Mouse (Mus musculus) midbrain, embryonic 15.5 days (tissue): ENCODE measurements around the gene Ptges3l. TPM values are rescaled to one million over a fixed set of nuclear protein-coding genes. Genes with fewer than 3 reads are reported as not detected.
A peak's percentile ranks its signal among the peaks of the same experiment; 100 is the strongest.
"Not testable (repeated sequence)": the region's sequence is repeated elsewhere in the genome, so short reads cannot be mapped to it uniquely, and the experiment has no call there.

Source experiments
- ATAC-seq: fragments of 200-750 bp; cut with Nextera tagmentation; replicated peaks from 2 replicates; pipeline ENCODE4 v1.8.0; 2017; ENCODE audit warnings: moderate TSS enrichment
- H3K27ac ChIP-seq: fragments of 300-500 bp; sonication (generic); 2 replicates; pipeline ENCODE4 v1.5.1; 2015; ENCODE audit warnings: mild to moderate bottlenecking, inconsistent platforms
- H3K27me3 ChIP-seq: fragments of 300-500 bp; sonication (generic); replicated peaks from 2 replicates; pipeline ENCODE4 v1.6.1; 2015; ENCODE audit warnings: inconsistent platforms
- H3K36me3 ChIP-seq: fragments of 300-500 bp; sonication (generic); replicated peaks from 2 replicates; pipeline ENCODE4 v1.6.1; 2015; ENCODE audit warnings: inconsistent platforms
- H3K4me1 ChIP-seq: fragments of 300-500 bp; sonication (generic); 2 replicates; pipeline ENCODE4 v1.6.1; 2015; ENCODE audit warnings: inconsistent platforms
- H3K4me2 ChIP-seq: fragments of 300-500 bp; sonication (generic); 2 replicates; pipeline ENCODE4 v1.6.1; 2015; ENCODE audit warnings: inconsistent platforms, mild to moderate bottlenecking, moderate library complexity
- H3K4me3 ChIP-seq: fragments of 300-500 bp; sonication (generic); 2 replicates; pipeline ENCODE4 v1.5.1; 2015; ENCODE audit warnings: mild to moderate bottlenecking, inconsistent platforms
- H3K9ac ChIP-seq: fragments of 300-500 bp; sonication (generic); 2 replicates; pipeline ENCODE4 v1.6.1; 2015; ENCODE audit warnings: mild to moderate bottlenecking, inconsistent platforms
- H3K9me3 ChIP-seq: fragments of 300-500 bp; sonication (generic); 2 replicates; pipeline ENCODE4 v1.6.1; 2016; ENCODE audit warnings: inconsistent platforms
- WGBS: fragments of 180-500 bp; shearing (Covaris S2); methylation state at CpG from one replicate; pipeline ENCODE4 v1.1.7; 2015; ENCODE audit warnings: mixed read lengths; 5-methylcytosine and 5-hydroxymethylcytosine counted together
- polyA plus RNA-seq: library from polyadenylated mRNA; unstranded; fragments of >200 nt; fragmentation: Nextera tagmentation; extraction: Ambion mirVana; gene quantifications from 2 replicates; pipeline ENCODE4 v1.2.1, GENCODE M21; 2015

The Ptges3l gene
- polyA plus RNA-seq, 1 experiment from 2014 or later = 2.0 TPM

DNA sequence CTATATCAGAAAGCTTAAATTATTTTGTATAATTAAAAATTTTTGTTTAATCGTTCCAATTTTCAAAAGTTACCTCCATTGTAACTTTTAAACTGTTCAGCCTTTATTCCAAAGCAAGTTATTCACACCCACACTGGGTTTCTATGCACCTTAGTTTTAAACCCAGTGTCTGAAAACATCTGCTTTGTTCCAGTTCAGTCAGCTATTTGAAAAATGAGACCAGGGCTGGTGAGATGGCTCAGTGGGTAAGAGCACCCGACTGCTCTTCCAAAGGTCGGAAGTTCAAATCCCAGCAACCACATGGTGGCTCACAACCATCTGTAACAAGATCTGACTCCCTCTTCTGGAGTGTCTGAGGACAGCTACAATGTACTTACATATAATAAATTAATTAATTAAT lies 12.9 kb upstream of the Ptges3l start:
- peaks cover 27% of the 10 kb centered on the region for H3K36me3 ChIP-seq
- H3K27me3 ChIP-seq, H3K4me3 ChIP-seq, H3K9ac ChIP-seq, H3K4me2 ChIP-seq, H3K27ac ChIP-seq, H3K4me1 ChIP-seq, ATAC-seq, H3K9me3 ChIP-seq: not testable (repeated sequence)
- WGBS = 55% methylated on average over 3 of the region's 3 CpGs

DNA sequence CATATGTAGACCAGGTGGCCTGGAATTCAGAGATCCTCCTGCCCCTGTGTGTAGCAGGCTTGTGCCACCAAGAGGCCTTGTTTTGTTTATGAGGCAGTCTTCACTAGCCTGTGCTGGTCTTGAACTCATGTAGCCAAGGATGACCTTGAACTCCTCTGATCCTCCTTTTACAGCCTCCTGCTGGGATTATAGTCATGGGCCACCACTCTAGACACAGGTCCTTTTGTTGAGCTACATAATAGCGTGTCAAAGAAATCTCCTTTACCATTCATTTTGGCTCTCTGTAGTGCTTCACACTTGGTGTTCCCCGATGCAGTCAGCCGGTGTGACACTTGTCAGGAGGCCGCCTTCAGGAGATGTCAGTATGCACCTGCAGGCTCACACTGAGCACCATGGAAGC lies 11.8 kb upstream of the Ptges3l start:
- H3K27ac ChIP-seq = no peak overlapping the region
- H3K27me3 ChIP-seq = no peaks in the 10 kb centered on the region
- H3K4me3 ChIP-seq = no peak overlapping the region
- no peaks in the 10 kb centered on the region for H3K9me3 ChIP-seq
- ATAC-seq = no peak
- 37% methylated on average over 4 of the region's 4 CpGs for WGBS
- H3K9ac ChIP-seq = no peak overlapping the region
- H3K36me3 ChIP-seq = peaks cover 34% of the 10 kb centered on the region
- H3K4me1 ChIP-seq = no peaks in the 10 kb centered on the region
- no peak overlapping the region for H3K4me2 ChIP-seq

DNA sequence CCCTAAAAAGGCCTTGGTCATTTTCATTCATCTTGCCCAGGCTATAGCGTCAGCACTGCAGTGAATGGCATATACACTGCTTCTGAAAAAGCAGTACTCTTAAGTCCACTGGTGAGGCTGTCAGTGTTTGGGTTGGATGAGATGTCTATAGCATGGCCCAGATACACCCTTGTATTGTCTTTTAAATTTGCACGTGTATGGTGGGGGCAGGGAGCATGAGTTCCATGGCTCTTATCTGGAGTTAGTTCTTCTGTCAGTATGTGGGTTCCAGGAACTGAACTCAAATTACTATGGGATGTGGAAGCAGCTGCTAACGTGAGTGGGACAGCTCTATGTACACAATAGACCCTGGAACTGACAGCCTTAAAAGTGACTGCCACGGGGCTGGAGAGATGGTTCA lies 10.7 kb upstream of the Ptges3l start:
- H3K27me3 ChIP-seq = no peaks in the 10 kb centered on the region
- no peak for ATAC-seq
- no peak overlapping the region for H3K4me3 ChIP-seq
- WGBS = 87% methylated on average over 4 of the region's 4 CpGs
- no peak overlapping the region for H3K4me2 ChIP-seq
- no peaks in the 10 kb centered on the region for H3K9me3 ChIP-seq
- no peak overlapping the region for H3K27ac ChIP-seq
- no peak overlapping the region for H3K9ac ChIP-seq
- no peaks in the 10 kb centered on the region for H3K4me1 ChIP-seq
- H3K36me3 ChIP-seq = peaks cover 43% of the 10 kb centered on the region

DNA sequence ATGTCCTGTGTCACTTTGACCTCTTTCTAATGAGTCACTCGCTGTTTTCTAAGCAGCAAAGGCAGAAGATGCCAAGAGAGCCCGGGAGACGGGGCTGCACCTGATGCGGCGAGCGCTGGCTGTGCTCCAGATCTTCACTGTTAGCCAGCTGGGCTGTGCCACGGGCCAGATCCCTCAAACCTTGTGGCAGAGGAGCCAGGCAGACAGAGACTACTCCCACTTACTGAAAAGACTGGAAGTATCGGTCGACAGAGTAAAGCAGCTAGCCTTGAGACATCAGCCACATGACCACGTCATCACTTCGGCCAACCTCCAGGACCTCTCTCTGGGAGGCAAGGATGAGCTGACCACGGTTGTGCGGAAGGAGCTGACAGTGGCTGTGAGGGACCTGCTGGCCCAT lies 8.3 kb upstream of the Ptges3l start:
- no peak overlapping the region for H3K4me3 ChIP-seq
- H3K27ac ChIP-seq = no peak overlapping the region
- no peak overlapping the region for H3K4me2 ChIP-seq
- no peak overlapping the region for H3K9ac ChIP-seq
- ATAC-seq = no peak
- 88% methylated on average over 13 of the region's 13 CpGs for WGBS
- H3K9me3 ChIP-seq = no peaks in the 10 kb centered on the region
- H3K4me1 ChIP-seq = no peaks in the 10 kb centered on the region
- peaks cover 48% of the 10 kb centered on the region for H3K36me3 ChIP-seq
- H3K27me3 ChIP-seq = no peaks in the 10 kb centered on the region

DNA sequence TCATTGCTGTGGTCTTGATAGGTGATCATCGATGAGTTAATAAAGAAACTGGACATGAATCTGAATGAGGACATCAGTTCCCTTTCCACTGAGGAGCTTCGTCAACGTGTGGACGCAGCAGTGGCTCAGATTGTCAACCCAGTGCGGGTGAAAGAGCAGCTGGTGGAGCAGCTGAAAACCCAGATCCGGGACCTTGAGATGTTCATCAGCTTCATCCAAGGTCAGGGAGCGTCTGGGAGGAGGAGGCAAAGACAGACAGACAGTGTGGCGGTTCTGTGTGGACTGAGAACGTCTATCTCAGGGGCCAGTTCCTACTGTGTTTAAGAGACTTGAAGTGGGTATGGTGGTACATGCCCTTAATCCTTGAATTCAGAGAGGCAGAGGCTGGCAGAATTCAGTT lies 6.2 kb upstream of the Ptges3l start:
- no peak overlapping the region for H3K9ac ChIP-seq
- peaks cover 48% of the 10 kb centered on the region for H3K36me3 ChIP-seq
- no peak overlapping the region for H3K4me3 ChIP-seq
- ATAC-seq = no peak
- H3K27me3 ChIP-seq = no peaks in the 10 kb centered on the region
- peaks cover 12% of the 10 kb centered on the region for H3K4me1 ChIP-seq
- H3K4me2 ChIP-seq = no peak overlapping the region
- no peak overlapping the region for H3K27ac ChIP-seq
- no peaks in the 10 kb centered on the region for H3K9me3 ChIP-seq
- WGBS = 93% methylated on average over 9 of the region's 9 CpGs

DNA sequence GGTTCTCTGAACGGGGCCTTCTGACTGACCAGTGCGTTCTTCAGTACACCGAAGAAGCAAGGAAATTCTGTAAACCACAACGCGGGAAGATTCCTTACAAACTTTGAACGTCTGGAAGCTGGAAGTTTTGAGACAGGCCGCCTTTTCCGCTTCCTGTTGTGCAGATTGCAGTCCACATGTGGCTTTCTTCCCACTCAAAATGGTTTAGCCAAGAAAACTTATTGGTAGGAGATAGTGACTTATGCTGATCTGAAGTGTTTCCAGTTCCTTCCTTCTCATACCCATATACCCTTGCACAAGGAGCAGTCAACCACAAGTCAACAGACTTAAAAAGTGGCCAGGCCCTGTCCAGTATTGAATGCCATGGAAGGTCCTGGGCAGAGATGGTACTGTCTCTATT lies 1.0 kb upstream of the Ptges3l start:
- H3K9ac ChIP-seq = peak overlapping the region; percentile 74
- peaks cover 31% of the 10 kb centered on the region for H3K4me1 ChIP-seq
- ATAC-seq = no peak
- H3K36me3 ChIP-seq = peaks cover 7% of the 10 kb centered on the region
- H3K27me3 ChIP-seq = no peaks in the 10 kb centered on the region
- H3K4me3 ChIP-seq = peak overlapping the region; percentile 86
- WGBS = 69% methylated on average over 8 of the region's 8 CpGs
- no peaks in the 10 kb centered on the region for H3K9me3 ChIP-seq
- H3K27ac ChIP-seq = 0 out of 2 replicates have a peak overlapping the region, but pooled peaks have one; percentile 91
- H3K4me2 ChIP-seq = peak overlapping the region; percentile 81

- Histone ChIP-seq H3K4me2 (peak within 1 kb of the TSS; percentile 81), H3K27me3 (no peaks in the 10 kb centered on the region), H3K36me3 (no peaks in the 10 kb centered on the region), H3K9me3 (no peaks in the 10 kb centered on the region), H3K27ac (peak within 1 kb of the TSS; percentile 91), H3K9ac (peak within 1 kb of the TSS; percentile 74), H3K4me3 (peak within 1 kb of the TSS; percentile 86), H3K4me1 (peaks cover 31% of the 10 kb centered on the region)
- ATAC-seq = peak; percentile 48
- 7% methylated on average over 23 of the region's 23 CpGs for WGBS
Measured at GRCm38 (mm10) chr11:101424105-101424851, 855 bp downstream of the Ptges3l start, which contains the start of gene Gm27029. Gene Gm27029, minus strand, starts transcription at chr11:101424796.

DNA sequence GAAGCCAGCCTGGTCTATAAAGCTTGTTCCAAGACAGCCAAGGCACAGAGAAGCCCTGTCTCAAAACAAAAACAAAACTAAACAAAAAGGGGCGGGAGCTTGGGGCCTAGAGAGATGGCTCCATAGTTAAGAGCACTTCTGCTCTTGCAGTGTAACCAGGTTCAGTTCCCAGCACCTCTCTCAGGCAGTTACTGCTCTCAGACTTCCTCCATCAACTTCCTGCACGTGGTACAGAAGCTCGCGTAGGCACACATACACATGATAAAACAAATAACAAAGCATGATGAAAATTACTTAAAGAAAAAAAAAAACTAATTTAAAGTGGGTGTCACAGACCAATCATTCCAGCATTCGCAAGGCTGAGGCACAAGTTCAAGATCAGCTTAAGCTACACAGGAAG lies 5.0 kb downstream of the Ptges3l start:
- WGBS = 89% methylated on average over 5 of the region's 5 CpGs
- no peak overlapping the region for H3K4me2 ChIP-seq
- H3K27ac ChIP-seq = no peak overlapping the region
- H3K27me3 ChIP-seq = no peaks in the 10 kb centered on the region
- H3K36me3 ChIP-seq = no peaks in the 10 kb centered on the region
- ATAC-seq = no peak
- no peak overlapping the region for H3K4me3 ChIP-seq
- no peak overlapping the region for H3K9ac ChIP-seq
- H3K9me3 ChIP-seq = no peaks in the 10 kb centered on the region
- H3K4me1 ChIP-seq = peaks cover 19% of the 10 kb centered on the region

- H3K9me3 ChIP-seq = no peaks in the 10 kb centered on the region
- H3K27ac ChIP-seq = no peak overlapping the region
- no peak overlapping the region for H3K4me2 ChIP-seq
- no peaks in the 10 kb centered on the region for H3K36me3 ChIP-seq
- no peaks in the 10 kb centered on the region for H3K27me3 ChIP-seq
- no peak overlapping the region for H3K4me3 ChIP-seq
- H3K4me1 ChIP-seq = peaks cover 18% of the 10 kb centered on the region
- no peak for ATAC-seq
- WGBS = 20% methylated on average over 3 of the region's 3 CpGs
- H3K9ac ChIP-seq = no peak overlapping the region
Measured at GRCm38 (mm10) chr11:101419610-101420009, 5.5 kb downstream of the Ptges3l start.

GRCm38 (mm10) chr11:101418991-101419390 lies 6.1 kb downstream of the Ptges3l start:
- ATAC-seq = no peak
- Histone ChIP-seq H3K4me1 (peaks cover 12% of the 10 kb centered on the region), H3K4me3 (no peak overlapping the region), H3K36me3 (no peaks in the 10 kb centered on the region), H3K9me3 (no peaks in the 10 kb centered on the region), H3K27ac (no peak overlapping the region), H3K4me2 (no peak overlapping the region), H3K27me3 (no peaks in the 10 kb centered on the region), H3K9ac (no peak overlapping the region)
- WGBS = 61% methylated on average over 6 of the region's 6 CpGs

DNA sequence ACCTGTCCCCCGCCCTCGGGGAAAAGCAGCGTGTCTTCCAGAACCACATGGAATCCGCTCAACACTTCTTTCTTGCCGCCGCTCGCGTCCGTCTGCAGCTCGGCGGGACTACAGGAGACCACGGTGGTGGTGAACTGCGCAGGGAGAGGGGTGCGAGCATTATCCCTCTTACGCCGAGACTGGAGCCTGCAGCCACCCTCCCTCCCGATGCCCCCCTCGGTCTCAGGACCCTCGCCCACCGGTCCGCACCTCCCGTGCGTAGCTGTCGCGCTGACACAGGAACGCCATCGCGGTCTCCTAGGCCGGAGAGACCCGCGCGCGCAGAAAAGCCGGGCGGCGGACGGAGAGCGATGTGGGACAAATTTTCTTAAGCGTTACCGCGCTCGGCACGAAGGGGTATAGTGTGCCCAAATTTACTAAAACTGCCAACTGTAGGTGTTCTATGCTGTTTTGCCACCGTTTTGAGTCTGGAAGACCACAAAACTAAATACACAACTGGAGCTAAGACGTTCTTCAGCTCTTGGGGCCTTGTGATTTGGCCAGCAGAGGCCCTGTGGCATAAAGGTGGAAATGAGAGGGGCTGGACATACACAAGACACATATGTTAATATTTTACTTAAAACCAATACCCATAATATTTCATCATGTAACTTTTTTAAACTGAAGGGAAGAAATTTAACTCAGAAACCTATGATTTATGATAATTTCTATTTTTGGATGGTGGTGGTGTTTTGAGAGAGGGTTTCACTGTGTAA lies 7.9 kb downstream of the Ptges3l start, which contains the start of gene Aarsd1:
Gene Aarsd1, minus strand, starts transcription at position 515 of the 755 bp plus-strand sequence.
- ATAC-seq = peak; percentile 89
- Histone ChIP-seq H3K9me3 (no peaks in the 10 kb centered on the region), H3K27ac (peak within 1 kb of the TSS; percentile 90), H3K27me3 (no peaks in the 10 kb centered on the region), H3K4me2 (peak within 1 kb of the TSS; percentile 66), H3K4me3 (peak within 1 kb of the TSS; percentile 92), H3K36me3 (peaks cover 4% of the 10 kb centered on the region; the same call in 1 of the 2 replicates), H3K9ac (peak within 1 kb of the TSS; percentile 90), H3K4me1 (peaks cover 8% of the 10 kb centered on the region)
- under 1% methylated on average over 44 of the region's 45 CpGs for WGBS

- peaks cover 11% of the 10 kb centered on the region; the same call in 1 of the 2 replicates for H3K36me3 ChIP-seq
- H3K9ac ChIP-seq = peak overlapping the region; percentile 90
- H3K27ac ChIP-seq = peak overlapping the region; percentile 90
- WGBS = under 1% methylated on average over 11 of the region's 11 CpGs
- peaks cover 8% of the 10 kb centered on the region for H3K4me1 ChIP-seq
- H3K27me3 ChIP-seq = no peaks in the 10 kb centered on the region
- H3K4me2 ChIP-seq = peak overlapping the region; percentile 66
- no peaks in the 10 kb centered on the region for H3K9me3 ChIP-seq
- peak overlapping the region; percentile 92 for H3K4me3 ChIP-seq
- ATAC-seq = peak; percentile 73
Measured at GRCm38 (mm10) chr11:101416433-101417100, 8.6 kb downstream of the Ptges3l start.
